Mouse (Mus musculus): ENCODE measurements around the gene Klhl29.

Klhl29 gene

DNA sequence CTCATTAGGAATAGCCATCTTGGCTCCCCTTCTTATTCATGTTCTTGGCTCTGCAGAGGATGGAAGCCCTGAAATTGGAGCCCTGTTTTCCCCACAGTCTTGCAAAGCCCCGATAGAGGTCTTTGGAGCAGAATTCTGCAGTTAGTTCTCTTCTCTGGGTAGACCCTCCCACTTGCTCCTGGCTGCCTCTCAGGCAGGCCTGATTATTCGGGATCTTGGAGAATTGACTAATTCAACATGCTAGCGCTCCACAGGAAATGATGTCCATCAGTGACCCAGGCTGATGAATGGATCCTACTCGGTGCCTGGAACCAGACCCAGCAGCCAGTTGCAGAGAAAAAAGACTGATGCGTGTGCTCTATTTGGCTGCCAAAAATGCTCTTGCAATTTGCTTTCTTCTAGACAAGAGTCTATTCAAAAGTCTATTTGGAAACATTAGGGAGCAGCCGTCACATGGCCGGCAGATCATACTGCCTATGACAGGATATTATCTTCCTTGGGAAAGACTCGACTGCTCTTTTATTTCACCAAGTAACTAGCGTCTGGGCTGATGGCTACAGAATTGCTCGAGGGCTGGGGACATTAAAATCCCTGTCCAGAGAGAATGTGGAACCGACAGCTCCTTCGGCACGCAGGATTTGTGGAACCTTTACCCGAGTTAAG lies 155.4 kb downstream of the Klhl29 start:
- no peak for DNase-seq (ENCODE audit: low spot score)

DNA sequence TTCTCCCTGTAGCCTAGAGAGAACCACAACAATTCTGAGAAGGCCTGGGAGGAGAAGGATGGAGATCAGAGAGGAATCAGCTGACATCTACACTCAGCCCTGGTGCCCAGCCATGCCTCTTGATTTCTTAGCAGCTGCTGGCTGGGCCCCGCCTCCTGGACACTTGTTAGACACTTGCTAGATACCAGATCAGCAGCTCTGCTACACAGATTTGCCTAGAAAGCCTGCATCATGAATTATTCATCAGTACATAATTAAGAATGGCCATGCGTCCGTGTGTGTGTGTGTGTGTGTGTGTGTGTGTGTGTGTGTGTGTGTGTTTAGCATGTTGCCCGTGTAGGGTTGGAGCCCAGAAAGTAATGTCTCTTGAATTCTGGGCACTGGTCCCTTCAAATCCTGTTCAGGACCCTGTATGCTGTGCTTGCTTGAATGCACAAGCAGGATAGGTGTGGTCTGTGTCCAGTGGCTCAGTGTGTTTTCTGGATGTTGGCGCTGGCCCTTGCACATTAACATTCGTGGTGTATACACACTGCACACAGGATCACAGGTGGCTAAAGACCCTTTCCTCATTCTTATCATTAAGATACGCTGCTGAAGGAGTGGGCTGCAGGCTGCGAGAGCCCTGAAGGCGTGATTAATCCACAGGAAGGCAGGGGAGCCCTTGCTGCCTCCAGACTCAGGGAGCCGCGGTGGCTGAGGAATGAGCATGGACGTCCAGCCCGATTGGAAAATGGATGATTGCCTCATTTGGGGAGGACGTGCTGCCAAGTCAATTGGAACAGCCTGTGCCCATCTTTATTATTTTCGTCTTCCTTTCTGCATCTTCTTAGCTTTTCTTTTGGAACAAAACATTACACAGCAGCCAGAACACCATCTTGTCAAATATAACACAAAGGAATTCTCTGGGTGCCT lies 159.4 kb downstream of the Klhl29 start:
- DNase-seq (ENCODE audit: low spot score) = no peak

DNA sequence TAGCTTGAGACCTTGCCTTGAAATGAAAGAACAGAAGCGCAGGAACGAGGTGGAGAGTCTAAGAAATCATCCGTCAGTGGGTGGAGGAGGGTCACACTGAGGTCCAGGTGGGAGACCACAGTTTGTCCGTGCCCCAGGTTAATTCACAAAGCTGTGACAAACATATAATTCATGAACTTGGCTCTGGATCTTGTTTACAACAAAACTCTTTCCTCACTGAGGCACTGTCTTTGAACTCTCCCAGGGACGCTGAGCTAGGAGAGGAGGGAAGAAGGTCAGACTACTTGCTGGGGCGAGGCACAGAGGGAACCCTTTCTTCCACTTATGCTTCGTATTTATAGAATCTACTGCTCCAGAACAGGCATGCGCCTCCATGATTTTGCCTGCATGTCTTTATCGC lies 161.2 kb downstream of the Klhl29 start:
- peak; percentile 36 for DNase-seq (ENCODE audit: low spot score)

DNA sequence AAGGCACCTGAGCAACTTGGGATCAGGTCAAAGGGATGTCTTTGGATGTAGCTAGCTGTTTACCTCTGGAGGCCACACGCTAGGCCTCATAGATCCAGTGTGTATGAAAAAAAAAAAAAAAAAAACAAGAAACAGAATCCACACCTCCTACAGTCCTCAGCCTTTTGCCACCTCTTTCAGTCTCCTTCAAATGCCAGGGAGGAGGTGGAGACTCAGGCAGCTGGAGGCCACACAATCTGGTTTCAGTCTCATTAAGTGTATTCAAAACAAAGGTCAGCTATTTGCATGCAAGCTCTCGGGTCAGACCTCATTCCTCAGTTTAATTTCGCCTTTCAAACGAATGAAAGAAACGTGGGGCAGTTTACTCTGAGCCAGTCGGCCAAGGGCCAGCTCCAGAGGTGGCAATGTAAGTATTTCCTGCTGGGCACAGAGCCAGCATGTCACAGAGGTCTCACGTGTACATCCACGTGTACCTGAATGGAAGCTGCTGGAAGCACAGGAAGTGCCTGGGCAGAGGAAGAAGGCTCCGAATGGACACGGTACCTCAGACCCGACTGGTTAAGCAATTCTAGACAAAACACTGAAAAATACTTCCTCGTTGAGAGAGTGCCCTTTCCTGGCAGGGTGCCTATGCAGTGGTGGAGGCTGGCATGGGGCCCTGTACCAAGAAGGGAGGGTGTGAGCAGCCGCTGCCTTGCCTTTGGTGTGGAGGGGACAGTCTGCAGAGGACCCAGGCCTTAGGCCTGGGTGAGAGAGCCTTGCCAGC lies 162.0 kb downstream of the Klhl29 start:
- DNase-seq (ENCODE audit: low spot score) = peak; percentile 87

DNA sequence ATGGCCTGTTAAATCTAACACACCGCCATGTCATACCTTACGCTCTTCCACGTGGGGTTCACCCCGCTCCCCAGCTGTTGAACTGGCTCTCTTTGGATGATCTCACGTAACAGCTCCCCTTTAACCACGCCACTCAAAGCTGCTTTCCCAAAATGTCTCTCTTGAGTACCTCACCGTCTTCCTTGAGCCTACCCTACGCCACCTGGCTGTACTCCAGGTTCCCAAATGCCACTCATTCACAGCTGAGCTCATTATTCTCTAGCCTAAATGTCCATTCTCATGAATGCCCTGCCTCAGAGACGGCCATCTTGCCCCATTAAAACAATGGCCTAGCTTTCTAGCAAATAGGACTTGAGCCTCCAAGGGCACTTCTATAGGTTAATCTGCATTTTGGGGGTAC lies 163.6 kb downstream of the Klhl29 start:
- no peak for DNase-seq (ENCODE audit: low spot score)

DNA sequence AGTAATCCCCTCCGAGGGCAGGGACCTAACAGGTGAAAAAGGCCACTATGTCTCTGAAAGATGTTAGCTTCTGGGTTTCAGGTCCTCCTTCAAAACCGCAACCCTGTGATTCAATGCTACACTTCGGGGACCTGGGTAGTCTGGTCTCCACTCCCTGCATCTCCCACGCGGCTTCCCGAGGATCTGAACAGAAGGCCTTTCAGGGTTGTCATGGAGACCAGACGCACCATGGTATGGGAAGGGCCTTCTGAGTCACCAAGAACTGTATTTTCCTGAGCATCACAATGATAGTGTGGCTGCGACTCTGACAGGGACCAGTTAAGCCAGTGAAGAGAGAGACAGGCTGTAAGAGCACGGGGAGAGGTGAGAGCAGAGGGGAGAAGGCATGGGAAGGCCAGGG lies 164.7 kb downstream of the Klhl29 start:
- DNase-seq (ENCODE audit: low spot score) = no peak

DNA sequence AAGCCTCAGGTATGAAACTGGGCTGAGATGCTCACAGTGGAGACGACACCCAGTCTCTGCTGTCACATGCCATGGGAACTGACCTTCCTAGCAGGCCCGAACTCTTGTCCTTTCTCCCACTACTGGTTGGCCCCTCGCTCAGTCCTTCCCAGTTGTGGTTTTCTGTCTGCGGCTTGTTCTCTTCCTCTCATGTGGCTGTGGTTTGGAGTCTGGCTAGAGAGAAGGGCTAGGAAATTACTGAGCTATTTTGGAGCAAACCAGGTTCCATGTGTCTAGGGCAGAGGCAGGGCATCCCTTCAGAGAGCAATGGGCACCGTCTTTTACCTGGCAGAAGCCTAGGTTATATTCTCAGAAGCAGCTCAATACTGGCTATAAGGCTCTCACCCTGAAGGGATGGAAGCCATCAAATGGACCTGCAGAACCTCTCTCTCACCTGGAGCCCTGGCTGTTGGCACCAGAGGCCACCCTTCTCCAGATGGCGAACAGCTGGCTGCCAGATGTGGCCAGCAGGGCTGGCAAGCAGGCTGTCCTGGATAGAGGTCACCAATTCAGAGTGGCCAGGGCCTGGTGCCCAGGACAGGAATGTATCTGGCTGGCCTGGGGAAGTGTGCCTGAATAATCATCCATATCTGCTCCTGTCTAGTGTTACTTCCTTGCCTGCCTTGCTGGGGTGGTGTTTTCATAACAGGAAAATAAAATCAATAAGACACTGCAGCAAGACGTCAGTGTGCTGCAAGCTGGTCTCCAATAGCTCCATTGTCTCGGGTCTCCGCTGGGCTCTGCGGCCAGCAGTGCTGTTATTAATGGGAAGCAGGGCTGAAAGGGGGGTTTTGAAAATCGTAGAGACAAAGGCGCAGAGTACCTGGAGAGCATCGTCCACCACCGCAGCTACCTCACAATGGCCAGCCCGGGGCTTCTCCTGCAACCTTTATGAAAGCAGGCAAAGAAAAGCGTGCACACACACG lies 167.3 kb downstream of the Klhl29 start:
- no peak for DNase-seq (ENCODE audit: low spot score)

DNA sequence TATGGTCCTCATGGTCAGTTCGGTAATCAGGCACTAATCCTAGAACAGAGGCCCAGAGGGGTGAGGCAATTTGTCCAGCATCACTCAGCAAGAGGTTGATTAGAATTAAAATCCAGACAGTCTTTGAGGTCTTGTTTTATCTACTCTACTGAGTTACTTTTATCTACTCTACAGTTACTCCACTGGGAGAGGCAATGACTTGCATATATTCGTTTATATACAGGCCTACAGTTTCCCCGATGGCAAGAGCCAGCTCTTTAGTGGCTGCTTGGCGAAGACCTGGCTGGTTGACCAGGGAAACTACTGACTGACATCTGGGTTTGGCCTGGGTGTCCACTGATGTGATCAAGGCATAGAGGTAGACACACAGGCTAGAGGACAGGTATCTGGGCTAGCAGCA lies 168.3 kb downstream of the Klhl29 start:
- no peak for DNase-seq (ENCODE audit: low spot score)

DNA sequence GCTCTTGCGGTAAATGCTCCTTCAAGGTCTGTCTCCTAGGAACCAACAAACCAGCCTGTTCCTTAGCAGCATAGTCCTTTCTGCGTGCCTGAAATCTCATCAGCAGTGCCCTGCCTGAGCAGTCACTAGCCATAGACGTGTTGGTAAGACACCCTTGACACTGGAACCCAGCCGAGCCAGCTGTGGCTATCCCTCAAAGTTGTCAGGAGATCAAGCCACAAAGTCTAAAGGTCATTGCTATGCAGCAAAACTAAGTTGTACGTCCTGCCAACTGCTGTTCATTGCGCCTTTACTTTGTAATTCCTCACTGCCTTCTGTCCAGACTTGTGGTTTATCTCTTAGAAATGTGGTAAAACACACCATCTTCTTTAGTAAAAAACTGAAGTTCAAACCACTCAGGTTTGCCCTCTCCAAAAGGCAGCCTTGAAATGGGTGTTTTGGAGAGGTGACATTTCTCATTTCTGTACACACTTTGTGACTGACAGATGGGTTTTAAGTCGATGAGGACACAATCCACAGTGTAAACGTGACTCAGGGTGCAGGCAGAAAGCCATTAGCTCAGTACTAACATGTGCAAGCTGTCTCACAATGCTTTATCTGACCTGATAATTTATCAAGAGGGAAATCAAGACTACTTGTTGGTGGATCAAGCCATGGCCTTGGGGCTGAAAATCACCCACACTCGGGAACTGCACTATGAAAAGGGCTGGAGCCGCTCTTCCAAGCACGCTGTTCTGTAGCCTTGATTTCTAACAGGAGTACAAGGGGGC lies 171.2 kb downstream of the Klhl29 start:
- DNase-seq (ENCODE audit: low spot score) = no peak

DNA sequence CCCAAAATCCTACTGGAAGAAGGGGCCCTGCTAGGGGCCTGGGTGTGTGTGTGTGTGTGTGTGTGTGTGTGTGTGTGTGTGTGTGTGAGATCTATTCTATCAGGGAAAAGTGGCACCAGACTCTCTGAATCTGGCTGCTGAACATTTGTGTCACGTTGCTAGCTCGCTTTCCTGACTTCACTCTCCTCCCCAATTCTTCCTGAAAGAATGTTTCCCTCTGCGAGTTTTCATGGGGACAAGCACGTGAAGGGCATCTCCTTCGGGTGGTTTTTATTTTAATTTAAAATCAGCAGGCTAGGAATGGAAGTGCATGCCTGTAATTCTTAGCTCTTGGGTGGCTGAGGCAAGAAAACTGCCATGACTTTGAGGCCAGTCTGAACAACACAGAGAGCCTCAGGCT lies 172.1 kb downstream of the Klhl29 start:
- DNase-seq (ENCODE audit: low spot score) = no peak

DNA sequence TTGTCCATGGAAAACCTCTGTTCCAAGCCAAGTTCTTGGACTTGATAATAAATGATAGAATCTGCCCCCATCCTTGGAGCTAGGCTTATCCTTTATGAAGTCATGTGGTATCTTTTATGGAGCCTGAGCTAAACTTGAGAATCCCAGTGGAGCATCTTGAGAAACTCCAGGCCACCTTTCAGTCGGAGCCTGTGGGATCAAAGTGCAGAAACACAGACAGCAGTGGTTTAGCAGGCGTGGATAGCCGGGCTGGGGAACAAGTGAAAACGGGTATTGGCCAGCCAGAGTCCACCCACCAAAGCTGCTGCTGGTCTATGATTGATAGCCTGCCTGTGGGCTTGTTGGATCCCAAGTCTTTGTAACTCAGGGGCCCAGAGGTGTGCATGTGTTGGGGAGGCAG lies 177.2 kb downstream of the Klhl29 start:
- no peak for DNase-seq (ENCODE audit: low spot score)

DNA sequence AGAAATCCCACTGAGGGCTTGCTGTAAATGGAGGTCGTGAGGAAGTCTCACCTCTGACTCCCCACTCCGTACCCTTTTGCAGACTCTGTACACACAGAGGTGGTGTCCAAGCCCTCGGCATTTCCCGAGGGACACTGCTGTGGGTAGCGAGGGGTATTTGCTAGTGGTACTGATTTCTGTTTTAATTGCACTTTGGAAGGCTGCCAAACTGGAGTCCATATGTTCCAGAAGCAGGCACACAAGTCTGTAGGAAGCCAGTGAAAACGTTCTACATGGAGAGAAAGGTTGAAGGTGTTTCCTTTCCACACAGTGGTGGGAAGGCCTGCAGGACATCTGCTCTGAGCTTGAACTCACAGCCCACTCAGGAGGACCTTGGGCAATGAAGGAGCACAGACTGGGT lies 181.3 kb downstream of the Klhl29 start:
- DNase-seq (ENCODE audit: low spot score) = no peak

DNA sequence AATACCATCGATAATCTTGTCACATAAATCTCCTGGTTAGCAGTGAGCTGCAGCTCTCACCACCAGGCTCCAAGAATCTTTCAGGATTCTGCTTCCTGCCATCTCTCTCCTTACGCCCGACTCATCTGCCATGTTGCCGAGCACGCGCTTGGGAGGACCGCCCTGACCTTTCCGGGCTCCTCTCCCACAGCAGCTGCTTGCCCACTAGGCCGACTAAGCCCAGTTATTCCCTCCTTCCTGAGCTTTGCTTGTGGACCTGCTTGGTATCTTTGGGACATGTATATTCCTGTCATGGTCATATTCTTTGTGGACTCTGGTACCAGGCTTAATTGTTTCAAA lies 183.1 kb downstream of the Klhl29 start:
- DNase-seq (ENCODE audit: low spot score) = no peak

DNA sequence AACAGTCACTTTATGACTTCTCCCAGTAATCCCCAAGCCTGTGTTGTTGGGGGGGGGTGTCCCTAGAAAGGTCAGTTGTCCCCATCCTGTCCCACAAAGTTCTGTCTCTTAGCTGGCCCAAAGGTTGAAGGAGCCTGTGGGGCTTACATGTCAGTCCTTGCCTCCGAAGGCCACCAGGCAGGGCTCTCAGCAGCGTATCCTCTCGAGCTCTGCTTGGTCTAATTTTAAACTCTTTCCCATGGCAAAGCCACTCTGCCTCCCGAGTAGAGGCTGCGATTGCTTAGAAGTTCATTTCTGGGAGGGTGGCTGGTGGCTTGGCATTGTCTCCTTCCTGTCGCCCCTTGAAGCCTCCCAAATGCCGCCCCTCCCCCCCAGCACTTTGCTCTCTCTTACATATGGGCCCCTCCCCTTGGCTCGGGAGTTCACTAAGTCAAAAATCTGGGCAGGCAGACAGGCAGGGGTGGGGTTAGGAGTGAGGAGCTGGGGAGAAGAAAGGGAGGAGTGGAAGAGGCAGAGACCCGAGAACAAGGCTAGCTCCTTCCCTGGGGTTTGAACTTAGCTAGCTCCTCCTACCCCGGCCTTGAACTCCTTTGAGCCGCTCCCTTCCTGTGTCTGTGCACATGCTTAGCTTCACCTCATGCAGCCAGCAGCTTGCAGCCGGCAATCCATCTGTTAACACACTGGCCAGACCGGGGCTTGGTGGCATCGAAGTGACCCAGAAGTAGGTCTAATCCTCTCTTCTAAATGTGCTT lies 183.7 kb downstream of the Klhl29 start:
- peak; percentile 90 for DNase-seq (ENCODE audit: low spot score)

DNA sequence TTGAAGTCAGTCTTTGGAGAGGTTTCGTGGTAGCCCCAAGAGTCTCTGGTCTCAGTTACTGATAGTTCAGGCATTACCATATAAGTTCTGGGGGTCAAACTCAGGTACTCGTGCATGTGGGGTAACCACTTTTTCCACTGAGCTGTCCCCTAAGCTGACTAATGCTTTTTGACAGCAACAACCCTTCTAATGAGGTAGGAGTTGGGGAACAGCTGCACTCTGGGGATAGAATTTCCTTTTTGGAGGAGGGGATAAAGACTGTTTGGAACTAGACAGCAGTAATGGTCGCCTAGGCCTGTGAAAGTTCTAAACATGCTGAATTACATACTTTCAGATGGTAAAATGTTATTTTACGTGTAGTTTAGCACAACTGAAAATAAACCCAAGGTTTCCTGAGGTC lies 184.3 kb downstream of the Klhl29 start:
- DNase-seq (ENCODE audit: low spot score) = no peak

DNA sequence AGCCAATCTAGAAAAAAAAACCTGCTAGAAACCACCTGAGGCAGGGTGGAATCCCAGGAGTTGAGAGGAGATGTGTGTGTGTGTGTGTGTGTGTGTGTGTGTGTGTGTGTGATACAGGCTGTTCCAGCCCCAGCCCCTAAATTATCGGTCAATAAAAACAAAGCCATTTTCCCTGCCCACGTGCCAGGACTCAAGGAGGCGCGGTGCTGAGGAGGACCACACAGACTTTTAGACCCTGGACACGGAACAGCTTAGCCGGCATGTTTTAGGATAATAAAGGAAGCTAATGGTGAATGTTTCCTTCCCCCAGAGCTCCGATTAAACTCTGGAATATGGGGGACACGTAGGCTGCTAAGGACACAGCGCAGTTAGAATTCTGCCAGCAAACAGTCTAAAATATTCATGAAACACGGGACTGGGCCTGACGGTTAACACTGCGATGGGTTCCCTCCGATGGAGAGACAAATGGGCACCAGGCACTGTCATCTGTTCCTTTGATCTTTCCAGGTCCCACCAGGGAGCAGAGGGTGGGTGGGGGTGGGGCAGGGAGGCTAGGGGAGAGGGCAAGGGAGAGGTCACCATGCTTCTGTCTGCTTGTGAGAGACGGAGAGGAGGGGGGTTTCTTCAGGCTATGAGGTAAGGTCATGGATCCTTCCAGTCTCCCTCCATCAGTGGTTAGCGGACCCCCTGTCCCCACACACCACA lies 185.9 kb downstream of the Klhl29 start:
- DNase-seq (ENCODE audit: low spot score) = no peak

DNA sequence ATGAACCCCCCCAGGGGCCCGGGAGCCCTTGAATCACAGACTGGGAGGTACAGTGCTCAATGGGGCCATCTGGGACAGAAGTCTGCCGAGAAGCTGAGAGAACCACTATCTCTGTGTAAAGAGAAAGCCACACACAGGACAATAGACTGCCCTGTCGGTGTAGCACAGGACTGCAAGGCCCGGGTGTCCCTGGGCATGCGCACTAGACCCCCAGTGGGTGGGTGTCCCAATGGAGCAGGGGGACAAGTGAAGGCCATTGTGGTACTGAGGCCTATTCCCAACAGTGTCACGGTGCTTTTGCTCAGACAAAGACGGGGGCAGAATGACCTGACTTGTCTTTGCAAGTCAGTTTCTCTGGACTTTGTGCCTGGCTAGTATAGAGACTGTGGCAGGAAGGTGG lies 186.6 kb downstream of the Klhl29 start:
- DNase-seq (ENCODE audit: low spot score) = no peak

DNA sequence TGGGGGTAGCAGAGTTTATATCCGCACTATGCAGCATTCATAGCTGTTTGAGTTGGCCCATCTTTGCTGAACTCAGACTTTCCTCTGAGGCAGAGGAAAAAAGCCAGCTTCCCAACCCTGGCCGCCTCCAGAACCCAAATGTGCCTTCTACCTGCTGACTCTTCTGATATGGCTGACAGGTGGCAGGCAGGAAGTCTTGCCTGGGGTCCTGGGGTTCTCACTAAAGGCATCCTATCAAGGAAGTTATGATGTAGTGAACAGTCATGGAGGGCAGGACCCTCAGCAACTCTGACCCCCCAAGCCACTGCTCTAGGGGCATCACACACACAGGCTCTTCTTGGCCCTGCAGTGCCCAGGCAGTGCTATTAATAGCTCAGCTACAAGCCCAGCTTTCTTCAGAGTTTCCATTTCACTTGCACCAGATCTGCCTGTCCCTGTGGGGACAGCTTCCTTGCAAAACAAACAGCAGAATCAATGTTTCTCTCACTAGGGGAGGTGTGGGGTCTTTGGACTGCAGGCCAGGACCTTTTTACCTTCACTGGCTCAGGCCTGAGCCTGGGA lies 187.6 kb downstream of the Klhl29 start:
- DNase-seq (ENCODE audit: low spot score) = no peak

DNA sequence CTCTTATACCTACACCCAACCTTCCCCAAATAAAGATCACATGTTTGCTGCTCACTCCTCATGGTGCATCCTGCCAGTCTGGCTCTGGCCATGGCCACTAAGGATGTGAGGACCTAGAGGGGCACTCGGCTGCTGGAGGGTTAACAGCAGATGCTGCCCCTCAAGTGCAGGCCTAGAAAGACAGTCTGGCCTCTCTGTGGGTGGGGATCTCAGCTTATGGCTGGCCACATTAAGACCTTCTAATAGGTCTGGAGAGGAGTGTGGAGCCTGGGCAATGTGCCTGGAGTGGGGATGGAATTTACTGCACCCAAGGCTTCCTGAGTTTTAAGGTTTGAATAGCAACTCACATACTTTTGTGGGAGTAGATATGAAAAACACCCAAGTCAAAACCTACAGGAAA lies 188.8 kb downstream of the Klhl29 start:
- DNase-seq (ENCODE audit: low spot score) = peak; percentile 74

Data from testis, postnatal 10 days (tissue).